Mouse (Mus musculus) heart, embryonic 15.5 days (tissue): ENCODE results near the gene Rnf214. TPM values are rescaled to one million over a fixed set of nuclear protein-coding genes. Genes with fewer than 3 reads are reported as not detected.
"Not testable (repeated sequence)": the region's sequence is repeated elsewhere in the genome, so short reads cannot be mapped to it uniquely, and the experiment has no call there.

Experiments
- ATAC-seq: fragments of 200-750 bp; cut with Nextera tagmentation; replicated peaks from 2 replicates; pipeline ENCODE4 v1.8.0; 2017; ENCODE audit warnings: low read depth, moderate TSS enrichment; ENCODE audit not compliant: insufficient number of reproducible peaks, insufficient read depth, low FRiP score
- H3K27ac ChIP-seq: fragments of 300-500 bp; sonication (generic); 2 replicates; pipeline ENCODE4 v1.5.1; 2015; ENCODE audit warnings: mild to moderate bottlenecking, inconsistent platforms
- H3K27me3 ChIP-seq: fragments of 300-500 bp; sonication (generic); 2 replicates; pipeline ENCODE4 v1.6.1; 2015; ENCODE audit warnings: inconsistent platforms
- H3K36me3 ChIP-seq: fragments of 300-500 bp; sonication (generic); 2 replicates; pipeline ENCODE4 v1.6.1; 2015; ENCODE audit warnings: mild to moderate bottlenecking, inconsistent platforms
- H3K4me1 ChIP-seq: fragments of 300-500 bp; sonication (generic); replicated peaks from 2 replicates; pipeline ENCODE4 v1.6.1; 2015; ENCODE audit warnings: inconsistent platforms
- H3K4me2 ChIP-seq: fragments of 300-500 bp; sonication (generic); 2 replicates; pipeline ENCODE4 v1.6.1; 2015; ENCODE audit warnings: inconsistent platforms, mild to moderate bottlenecking, moderate library complexity
- H3K4me3 ChIP-seq: fragments of 300-500 bp; sonication (generic); 2 replicates; pipeline ENCODE4 v1.5.1; 2015; ENCODE audit warnings: mild to moderate bottlenecking, inconsistent platforms
- H3K9ac ChIP-seq: fragments of 300-500 bp; sonication (generic); 2 replicates; pipeline ENCODE4 v1.6.1; 2015; ENCODE audit warnings: mild to moderate bottlenecking, inconsistent platforms
- H3K9me3 ChIP-seq: fragments of 300-500 bp; sonication (generic); replicated peaks from 2 replicates; pipeline ENCODE4 v1.6.1; 2016; ENCODE audit warnings: inconsistent platforms
- WGBS: fragments of 180-500 bp; shearing (Covaris S2); methylation state at CpG from one replicate; pipeline ENCODE4 v1.1.7; 2015; ENCODE audit warnings: mixed read lengths; 5-methylcytosine and 5-hydroxymethylcytosine counted together
- polyA plus RNA-seq: library from polyadenylated mRNA; unstranded; fragments of >200 nt; fragmentation: Nextera tagmentation; extraction: Ambion mirVana; gene quantifications from 2 replicates; pipeline ENCODE4 v1.2.1, GENCODE M21; 2015

Gene Rnf214
- polyA plus RNA-seq, 1 experiment from 2014 or later, result 40.3 TPM

- Histone ChIP-seq H3K4me1 (peaks cover 36% of the 10 kb centered on the region), H3K9ac (0 out of 2 replicates have a peak overlapping the region, but pooled peaks have one; percentile 2), H3K27me3 (no peaks in the 10 kb centered on the region), H3K9me3 (no peaks in the 10 kb centered on the region), H3K4me3 (no peak overlapping the region), H3K27ac (peak overlapping the region; percentile 91), H3K36me3 (peaks cover 6% of the 10 kb centered on the region), H3K4me2 (peak overlapping the region; percentile 30; the same call in 1 of the 2 replicates)
- ATAC-seq, result peak; percentile 86
- 48% methylated on average over 9 of the region's 9 CpGs for WGBS
Observed at GRCm38 (mm10) chr9:45849528-45850408, 56.9 kb downstream of the Rnf214 start.

GRCm38 (mm10) chr9:45846891-45847460 is 59.7 kb downstream of the Rnf214 start:
- no peaks in the 10 kb centered on the region for H3K9me3 ChIP-seq
- no peak overlapping the region for H3K4me3 ChIP-seq
- peaks cover 36% of the 10 kb centered on the region for H3K4me1 ChIP-seq
- no peaks in the 10 kb centered on the region for H3K36me3 ChIP-seq
- WGBS, result 83% methylated on average over 5 of the region's 5 CpGs
- ATAC-seq, result no peak
- no peak overlapping the region for H3K4me2 ChIP-seq
- H3K9ac ChIP-seq, result no peak overlapping the region
- H3K27ac ChIP-seq, result no peak overlapping the region
- H3K27me3 ChIP-seq, result no peaks in the 10 kb centered on the region

- WGBS, result 62% methylated on average over 2 of the region's 2 CpGs
Observed at GRCm38 (mm10) chr9:45846176-45846575, 60.5 kb downstream of the Rnf214 start.

GRCm38 (mm10) chr9:45845541-45845940 is 61.2 kb downstream of the Rnf214 start:
- peaks cover 35% of the 10 kb centered on the region for H3K4me1 ChIP-seq
- no peaks in the 10 kb centered on the region for H3K27me3 ChIP-seq
- no peak overlapping the region for H3K4me2 ChIP-seq
- ATAC-seq, result no peak
- no peaks in the 10 kb centered on the region for H3K36me3 ChIP-seq
- H3K9me3 ChIP-seq, result no peaks in the 10 kb centered on the region
- H3K27ac ChIP-seq, result no peak overlapping the region
- H3K9ac ChIP-seq, result no peak overlapping the region
- H3K4me3 ChIP-seq, result no peak overlapping the region
- 87% methylated on average over 3 of the region's 3 CpGs for WGBS

More at GRCm38 (mm10) chr9:45846176-45846575, 60.5 kb downstream of the Rnf214 start:
- ATAC-seq, H3K27ac ChIP-seq, H3K4me3 ChIP-seq, H3K9me3 ChIP-seq, H3K27me3 ChIP-seq, H3K9ac ChIP-seq, H3K4me2 ChIP-seq, H3K36me3 ChIP-seq: not testable (repeated sequence)
- peaks cover 35% of the 10 kb centered on the region for H3K4me1 ChIP-seq

GRCm38 (mm10) chr9:45843780-45844179 is 62.9 kb downstream of the Rnf214 start:
- ATAC-seq, result no peak
- no peak overlapping the region for H3K4me3 ChIP-seq
- no peak overlapping the region for H3K9ac ChIP-seq
- H3K36me3 ChIP-seq, result no peaks in the 10 kb centered on the region
- H3K27ac ChIP-seq, result no peak overlapping the region
- H3K9me3 ChIP-seq, result no peaks in the 10 kb centered on the region
- 77% methylated on average over 1 of the region's 1 CpGs for WGBS
- no peaks in the 10 kb centered on the region for H3K27me3 ChIP-seq
- H3K4me2 ChIP-seq, result no peak overlapping the region
- H3K4me1 ChIP-seq, result peaks cover 35% of the 10 kb centered on the region

GRCm38 (mm10) chr9:45843007-45843406 is 63.7 kb downstream of the Rnf214 start:
- ATAC-seq, result no peak
- Histone ChIP-seq H3K9me3 (no peaks in the 10 kb centered on the region), H3K27me3 (no peaks in the 10 kb centered on the region), H3K4me2 (no peak overlapping the region), H3K4me3 (no peak overlapping the region), H3K27ac (no peak overlapping the region), H3K4me1 (peaks cover 29% of the 10 kb centered on the region), H3K9ac (no peak overlapping the region), H3K36me3 (no peaks in the 10 kb centered on the region)
- 78% methylated on average over 5 of the region's 5 CpGs for WGBS

- Histone ChIP-seq H3K4me2 (no peak overlapping the region), H3K36me3 (no peaks in the 10 kb centered on the region), H3K27ac (no peak overlapping the region), H3K4me3 (no peak overlapping the region), H3K4me1 (peaks cover 29% of the 10 kb centered on the region), H3K9ac (no peak overlapping the region), H3K9me3 (no peaks in the 10 kb centered on the region), H3K27me3 (no peaks in the 10 kb centered on the region)
- 80% methylated on average over 6 of the region's 6 CpGs for WGBS
- ATAC-seq, result no peak
Observed at GRCm38 (mm10) chr9:45841458-45841857, 65.3 kb downstream of the Rnf214 start.

- peak; percentile 27; the same call in 1 of the 2 replicates for ATAC-seq
- Histone ChIP-seq H3K4me2 (peak overlapping the region; percentile 94), H3K27ac (peak overlapping the region; percentile 18), H3K36me3 (no peaks in the 10 kb centered on the region), H3K9ac (peak overlapping the region; percentile 89), H3K4me1 (peaks cover 29% of the 10 kb centered on the region), H3K9me3 (no peaks in the 10 kb centered on the region), H3K4me3 (peak overlapping the region; percentile 69), H3K27me3 (no peaks in the 10 kb centered on the region)
- WGBS, result 34% methylated on average over 5 of the region's 5 CpGs
Observed at GRCm38 (mm10) chr9:45840331-45840730, 66.4 kb downstream of the Rnf214 start.

- ATAC-seq, result no peak
- peaks cover 29% of the 10 kb centered on the region for H3K4me1 ChIP-seq
- no peaks in the 10 kb centered on the region for H3K9me3 ChIP-seq
- H3K36me3 ChIP-seq, result no peaks in the 10 kb centered on the region
- peak overlapping the region; percentile 89 for H3K9ac ChIP-seq
- no peaks in the 10 kb centered on the region for H3K27me3 ChIP-seq
- H3K4me3 ChIP-seq, result peak overlapping the region; percentile 69
- 51% methylated on average over 7 of the region's 7 CpGs for WGBS
- peak overlapping the region; percentile 94 for H3K4me2 ChIP-seq
- H3K27ac ChIP-seq, result peak overlapping the region; percentile 18
Observed at GRCm38 (mm10) chr9:45839982-45840300, 66.8 kb downstream of the Rnf214 start.

- peak; percentile 19 for ATAC-seq
- Histone ChIP-seq H3K27ac (peak overlapping the region; percentile 64), H3K4me2 (peak overlapping the region; percentile 94), H3K36me3 (no peaks in the 10 kb centered on the region), H3K9ac (peak overlapping the region; percentile 89), H3K4me1 (peaks cover 29% of the 10 kb centered on the region), H3K9me3 (no peaks in the 10 kb centered on the region), H3K27me3 (no peaks in the 10 kb centered on the region), H3K4me3 (peak overlapping the region; percentile 69)
- WGBS, result 8% methylated on average over 17 of the region's 17 CpGs
Observed at GRCm38 (mm10) chr9:45839139-45839981, 67.4 kb downstream of the Rnf214 start.
